Mouse (Mus musculus) erythroblast, adult 5-6 weeks (primary cell): ENCODE results near the gene Cyp3a13. TPM values are rescaled to one million over a fixed set of nuclear protein-coding genes. Genes with fewer than 3 reads are reported as not detected.
"Not testable (repeated sequence)": the region's sequence is repeated elsewhere in the genome, so short reads cannot be mapped to it uniquely, and the experiment has no call there.

Experiments
- ATAC-seq: replicated peaks from 2 replicates; pipeline ENCODE4 v1.8.0; 2016; ENCODE audit warnings: moderate number of reproducible peaks, mild to moderate bottlenecking, moderate TSS enrichment, inconsistent platforms; ENCODE audit not compliant: poor library complexity, low FRiP score, severe bottlenecking
- total RNA-seq, 2 experiments: library from RNA; stranded (forward) in 1 of 2; stranded (reverse) in 1 of 2; fragments of 150-400 nt in 1 of 2; fragments of 200-764, 138-1000 nt in 1 of 2; gene quantifications; 2 replicates each; pipeline versions ENCODE4 v1.2.3 to v1.2.4; 2015 to 2017; ENCODE audit warnings: low replicate concordance in 2 of 2

The Cyp3a13 gene
- not detected in 2 replicates for total RNA-seq (2015; ENCODE audit: low replicate concordance)
- total RNA-seq (2017; ENCODE audit: low replicate concordance): 0.09 TPM in 1 of 2 replicates, not detected in the other

- ATAC-seq: no peak
Measured at GRCm38 (mm10) chr5:137921532-137921931, at the start of gene Cyp3a13. TSS of gene Cyp3a13 (minus strand) at chr5:137921619.

GRCm38 (mm10) chr5:137966492-137966891 lies 45.1 kb upstream of the Cyp3a13 start:
- no peak for ATAC-seq

GRCm38 (mm10) chr5:137962945-137963344 lies 41.5 kb upstream of the Cyp3a13 start, which contains the start of gene Gjc3:
TSS of gene Gjc3 (minus strand) at chr5:137963098.
- no peak for ATAC-seq

- no peak for ATAC-seq
Measured at GRCm38 (mm10) chr5:137956404-137956803, 35.0 kb upstream of the Cyp3a13 start.

GRCm38 (mm10) chr5:137951218-137951617 lies 29.8 kb upstream of the Cyp3a13 start:
- no peak for ATAC-seq

- ATAC-seq: no peak
Measured at GRCm38 (mm10) chr5:137947303-137947702, 25.9 kb upstream of the Cyp3a13 start.

- ATAC-seq: no peak
Measured at GRCm38 (mm10) chr5:137943133-137943532, 21.7 kb upstream of the Cyp3a13 start.

GRCm38 (mm10) chr5:137940948-137941347 lies 19.5 kb upstream of the Cyp3a13 start:
- ATAC-seq: no peak

GRCm38 (mm10) chr5:137937238-137937637 lies 15.8 kb upstream of the Cyp3a13 start:
- no peak for ATAC-seq

- no peak for ATAC-seq
Measured at GRCm38 (mm10) chr5:137936486-137936885, 15.1 kb upstream of the Cyp3a13 start.

- not testable (repeated sequence) for ATAC-seq
Measured at GRCm38 (mm10) chr5:137933934-137934333, 12.5 kb upstream of the Cyp3a13 start.

GRCm38 (mm10) chr5:137928439-137928838 lies 7.0 kb upstream of the Cyp3a13 start:
- no peak for ATAC-seq

GRCm38 (mm10) chr5:137922171-137922570 lies 752 bp upstream of the Cyp3a13 start:
- no peak for ATAC-seq

GRCm38 (mm10) chr5:137915550-137915949 lies 5.9 kb downstream of the Cyp3a13 start:
- no peak for ATAC-seq

GRCm38 (mm10) chr5:137914508-137914907 lies 6.9 kb downstream of the Cyp3a13 start:
- no peak for ATAC-seq

- no peak for ATAC-seq
Measured at GRCm38 (mm10) chr5:137909564-137910262, 11.7 kb downstream of the Cyp3a13 start.

- no peak for ATAC-seq
Measured at GRCm38 (mm10) chr5:137897812-137898211, 23.6 kb downstream of the Cyp3a13 start.

GRCm38 (mm10) chr5:137892954-137893353 lies 28.5 kb downstream of the Cyp3a13 start:
- ATAC-seq: no peak

GRCm38 (mm10) chr5:137887666-137888065 lies 33.8 kb downstream of the Cyp3a13 start:
- ATAC-seq: no peak

- no peak for ATAC-seq
Measured at GRCm38 (mm10) chr5:137885894-137886293, 35.5 kb downstream of the Cyp3a13 start.

- no peak for ATAC-seq
Measured at GRCm38 (mm10) chr5:137883345-137883744, 38.1 kb downstream of the Cyp3a13 start.

- ATAC-seq: no peak
Measured at GRCm38 (mm10) chr5:137882922-137883321, 38.5 kb downstream of the Cyp3a13 start.
